Mouse (Mus musculus): ENCODE measurements around the gene Scn4b.

DNA sequence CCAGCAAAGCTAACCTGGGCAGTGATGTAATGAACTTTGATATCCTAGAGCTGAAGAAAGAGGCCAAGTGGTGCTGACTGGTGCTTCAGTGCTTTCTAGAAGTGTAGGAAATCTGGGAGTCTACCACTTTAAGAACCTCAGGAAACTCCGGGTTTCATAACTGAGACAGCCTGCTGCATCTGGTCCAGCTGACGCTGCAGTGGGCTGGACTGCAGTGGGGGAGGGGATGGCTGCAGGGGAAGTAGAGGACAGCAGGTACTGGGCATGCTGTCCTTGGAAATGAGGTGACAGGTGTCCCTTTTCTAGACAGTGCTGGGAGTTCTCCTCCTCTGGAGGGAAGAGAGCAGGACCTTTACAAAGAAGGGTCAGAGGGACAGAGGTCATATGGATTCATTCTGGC is 43.6 kb downstream of the Scn4b start, which contains the start of gene BC049352:
- TF ChIP-seq POLR2A (IDR thresholded peaks at IDR 0.05; ENCODE audit: borderline replicate concordance, control insufficient read depth, low read depth, low read length) = no peak
- TF ChIP-seq CTCF (IDR thresholded peaks at IDR 0.05; ENCODE audit: control insufficient read depth, insufficient read depth, low read length) = no peak

Measured in bone marrow, adult 2 months (tissue).